Mouse (Mus musculus) kidney, adult 11 months (tissue): ENCODE data around the gene Hes7.
A peak's percentile ranks its signal among the peaks of the same experiment; 100 is the strongest.

Experiments used
- DNase-seq: peaks from one replicate; pipeline ENCODE4 v3.0.0; 2022

Gene Hes7

DNA sequence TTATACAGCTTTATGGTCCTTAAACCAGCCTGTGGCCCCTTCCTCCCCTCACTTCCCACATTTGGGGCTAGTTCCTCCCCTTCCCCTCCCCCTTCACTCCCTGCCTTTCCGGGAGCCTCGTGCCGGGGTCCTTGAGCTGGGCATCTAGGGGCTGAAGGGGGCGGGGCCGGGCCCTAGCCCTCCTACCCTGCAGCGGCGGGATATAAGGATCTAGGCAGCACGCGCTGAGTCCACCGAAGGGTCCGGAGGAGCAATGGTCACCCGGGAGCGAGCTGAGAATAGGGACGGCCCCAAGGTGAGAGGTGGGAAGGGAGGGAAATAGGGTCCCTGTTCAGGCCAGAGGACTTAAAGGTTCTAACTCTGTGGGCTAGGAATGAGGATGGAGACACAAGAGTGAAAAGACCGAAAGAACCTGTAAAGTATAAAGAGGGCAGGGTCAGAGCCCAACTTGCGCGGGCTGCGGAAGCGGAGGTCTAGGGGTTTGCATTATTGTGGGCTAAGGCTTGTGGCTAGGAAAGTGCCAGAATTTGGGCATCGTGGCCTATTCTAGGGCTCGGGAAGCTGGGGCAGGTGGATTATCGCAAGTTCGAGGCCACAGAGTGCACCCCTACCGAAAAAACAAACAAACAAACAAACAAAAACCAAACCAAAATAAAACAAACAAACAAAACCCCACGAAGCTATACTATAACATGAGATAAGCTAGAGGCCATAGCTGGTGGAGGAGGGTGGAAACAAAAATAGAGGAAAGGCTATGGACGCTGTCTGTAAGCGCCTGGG is at the start of gene Hes7:
Gene Hes7, plus strand, starts transcription at position 184 of the 780 bp plus-strand sequence.
- no peak for DNase-seq

DNA sequence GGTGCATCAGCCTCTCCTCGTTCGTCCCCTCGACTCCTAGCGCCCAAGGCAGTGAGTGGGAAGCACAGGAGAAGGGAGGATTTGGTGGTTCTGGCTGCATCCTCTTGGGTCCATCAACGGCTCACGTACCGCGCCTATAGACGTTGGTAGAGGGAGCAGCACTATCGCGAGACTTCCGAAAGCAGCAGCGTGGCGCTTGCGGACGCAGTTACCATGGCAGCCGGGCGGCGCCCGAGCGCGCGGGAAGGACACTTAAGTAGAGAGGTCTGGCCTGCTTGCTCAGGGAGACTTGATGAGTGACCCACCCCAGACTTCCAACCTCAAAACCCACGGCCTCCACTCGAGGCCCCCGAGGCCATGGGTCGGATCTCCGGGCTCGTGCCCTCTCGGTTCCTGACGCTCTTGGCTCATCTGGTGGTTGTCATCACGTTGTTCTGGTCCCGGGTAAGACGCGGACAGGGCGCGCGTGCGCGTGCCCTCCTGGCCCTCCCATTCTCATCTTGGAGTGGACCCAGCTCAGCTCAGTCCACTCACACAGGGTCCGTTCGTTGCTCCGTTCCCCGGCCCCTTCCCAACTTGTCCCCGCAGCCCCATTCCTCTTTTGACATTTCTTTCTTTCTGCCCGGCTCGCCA is 49.5 kb upstream of the Hes7 start, which contains the start of gene Tmem107:
Gene Tmem107, plus strand, starts transcription at position 217 of the 633 bp plus-strand sequence.
- DNase-seq: peak; percentile 95

DNA sequence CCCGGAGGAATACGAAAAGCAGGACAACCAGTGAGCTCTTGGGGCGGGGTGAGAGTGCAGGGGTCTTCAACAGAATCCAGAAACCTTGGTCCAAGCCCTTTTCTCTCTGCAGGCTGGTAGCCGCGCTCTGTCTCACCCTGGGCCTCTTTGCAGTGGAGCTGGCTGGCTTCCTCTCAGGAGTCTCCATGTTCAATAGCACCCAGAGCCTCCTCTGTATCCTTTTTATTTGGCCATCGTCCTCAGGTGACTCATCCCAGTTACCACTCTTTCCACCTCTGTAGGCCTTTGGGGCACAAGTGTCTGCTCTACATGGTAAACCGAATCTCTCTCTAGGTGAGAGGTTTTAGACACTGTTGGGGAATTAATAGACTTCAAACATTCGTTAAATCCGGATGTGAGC is 48.9 kb upstream of the Hes7 start:
- no peak for DNase-seq

DNA sequence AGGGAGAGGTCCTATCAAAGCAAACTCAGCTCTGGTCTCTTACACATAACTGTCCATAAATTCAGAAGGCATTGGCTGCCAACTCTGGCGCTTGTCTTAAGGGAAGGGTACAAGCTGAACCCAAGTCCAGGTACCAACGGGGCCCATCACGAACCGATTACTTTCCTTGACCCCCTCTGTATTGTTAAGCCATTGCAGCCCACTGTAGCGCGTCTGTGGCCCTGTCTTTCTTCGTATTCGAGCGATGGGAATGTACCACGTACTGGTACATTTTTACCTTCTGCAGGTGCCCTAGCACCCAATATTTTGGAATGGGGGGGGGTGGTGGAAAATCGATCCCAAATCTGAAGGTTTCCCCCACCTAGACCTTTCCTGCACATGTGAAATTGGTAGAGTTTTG is 48.0 kb upstream of the Hes7 start:
- DNase-seq: no peak

DNA sequence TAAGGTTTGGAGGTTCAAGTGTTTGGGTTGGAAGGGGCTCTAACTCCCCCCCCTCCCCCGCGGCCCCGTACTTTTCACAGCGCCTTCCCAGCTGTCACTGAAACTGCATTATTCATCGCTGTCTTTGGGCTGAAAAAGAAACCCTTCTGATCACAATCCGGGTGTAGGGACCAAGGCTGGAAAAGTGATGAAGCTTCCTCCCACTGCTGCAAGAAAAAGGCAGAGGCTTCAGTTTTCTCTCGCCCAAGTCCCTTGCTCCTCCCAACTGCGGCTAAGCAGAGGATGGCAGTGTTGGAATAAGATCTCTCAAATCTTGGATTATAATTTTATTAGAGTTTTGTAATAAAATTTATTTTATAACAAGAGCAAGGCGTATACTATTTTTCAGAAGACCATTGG is 47.5 kb upstream of the Hes7 start:
- no peak for DNase-seq

DNA sequence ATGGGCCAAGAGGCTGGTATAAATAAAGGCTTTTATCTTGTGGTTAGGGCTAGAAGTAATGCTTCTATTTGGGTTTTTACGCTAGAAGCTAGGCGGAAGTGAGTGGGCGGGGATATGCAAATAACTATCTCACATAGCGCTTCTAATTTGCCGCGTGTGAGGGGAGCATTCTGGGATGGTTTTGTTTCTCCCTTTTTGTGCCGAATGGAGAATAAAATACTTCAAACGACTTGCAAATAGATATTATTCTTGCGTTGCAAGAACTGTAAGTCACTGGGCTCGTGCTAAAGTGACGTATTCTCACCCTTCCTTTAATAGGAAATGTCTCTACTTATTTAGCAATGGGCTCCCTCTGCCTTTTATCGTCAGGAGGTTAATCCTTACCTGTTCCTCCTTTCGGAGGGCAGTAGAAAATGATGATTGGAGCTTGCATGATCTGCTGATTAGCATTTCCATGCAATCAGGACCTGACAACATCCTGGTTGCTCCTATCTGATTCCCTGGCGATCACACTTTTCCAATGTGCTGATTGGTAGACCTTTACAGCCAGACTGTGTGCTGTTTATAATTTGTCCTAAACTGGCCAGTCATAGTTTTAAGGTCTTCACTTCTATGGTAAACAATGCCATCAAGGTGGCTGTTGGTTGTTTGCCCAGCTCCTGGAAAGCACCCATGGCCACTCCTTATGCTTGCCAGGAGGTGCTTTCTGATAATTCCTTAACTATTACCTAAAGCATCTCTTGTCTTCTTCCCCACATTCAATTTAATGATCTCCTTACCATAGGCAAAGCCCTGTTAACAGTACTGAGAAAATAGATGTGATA is 46.9 kb upstream of the Hes7 start:
- peak; percentile 88 for DNase-seq

DNA sequence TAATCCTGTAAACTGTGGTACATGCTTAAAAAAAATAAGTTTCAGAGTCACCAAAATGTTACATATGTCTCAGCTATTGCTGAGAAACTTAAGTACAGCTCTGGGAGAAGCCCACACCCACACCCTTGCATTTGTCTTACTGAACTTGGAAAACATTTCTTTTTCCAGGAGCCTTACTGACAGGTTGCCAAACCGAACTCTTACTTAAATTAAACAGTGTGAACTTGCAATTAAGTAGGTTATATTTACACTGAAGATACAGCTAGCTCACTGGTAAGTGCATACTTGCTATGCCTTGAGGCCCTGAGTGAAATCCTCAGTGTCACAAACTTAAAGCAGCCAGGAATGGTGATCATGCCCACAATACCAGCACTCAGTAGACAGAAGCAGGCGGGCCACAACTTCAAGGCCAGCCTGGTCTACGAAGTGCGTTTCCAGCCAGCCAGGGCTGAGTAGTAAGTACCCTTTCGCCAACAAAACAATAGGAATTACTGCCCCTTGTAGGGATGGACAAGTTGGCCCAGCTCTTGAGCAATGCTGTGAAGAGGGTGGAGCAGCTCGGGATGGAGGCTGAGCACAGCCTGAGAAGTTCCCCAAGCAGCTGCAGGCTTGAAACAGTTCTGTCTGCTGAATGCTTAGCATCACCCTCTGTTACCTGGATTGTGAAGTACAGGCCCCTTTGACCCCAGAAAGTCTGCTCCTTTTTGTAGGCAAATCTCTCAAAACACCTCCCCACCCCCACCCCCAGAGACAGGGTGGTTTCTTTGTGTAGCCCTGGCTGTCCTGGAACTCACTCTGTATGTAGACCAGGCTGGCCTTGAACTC is 46.0 kb upstream of the Hes7 start:
- no peak for DNase-seq

DNA sequence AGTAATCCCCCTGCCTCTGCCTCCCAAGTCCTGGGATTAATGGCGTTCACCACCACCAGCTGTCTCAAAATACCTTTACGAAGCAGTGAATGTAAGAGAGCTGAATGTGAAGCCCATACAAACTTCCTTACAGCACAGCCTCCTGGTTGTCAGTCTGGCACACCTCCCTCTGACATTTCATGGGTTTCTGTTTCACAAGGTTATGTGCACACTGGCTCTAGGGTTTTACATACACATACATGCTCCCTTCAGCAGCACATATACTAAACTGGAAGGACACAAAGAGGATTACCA is 45.5 kb upstream of the Hes7 start:
- no peak for DNase-seq

DNA sequence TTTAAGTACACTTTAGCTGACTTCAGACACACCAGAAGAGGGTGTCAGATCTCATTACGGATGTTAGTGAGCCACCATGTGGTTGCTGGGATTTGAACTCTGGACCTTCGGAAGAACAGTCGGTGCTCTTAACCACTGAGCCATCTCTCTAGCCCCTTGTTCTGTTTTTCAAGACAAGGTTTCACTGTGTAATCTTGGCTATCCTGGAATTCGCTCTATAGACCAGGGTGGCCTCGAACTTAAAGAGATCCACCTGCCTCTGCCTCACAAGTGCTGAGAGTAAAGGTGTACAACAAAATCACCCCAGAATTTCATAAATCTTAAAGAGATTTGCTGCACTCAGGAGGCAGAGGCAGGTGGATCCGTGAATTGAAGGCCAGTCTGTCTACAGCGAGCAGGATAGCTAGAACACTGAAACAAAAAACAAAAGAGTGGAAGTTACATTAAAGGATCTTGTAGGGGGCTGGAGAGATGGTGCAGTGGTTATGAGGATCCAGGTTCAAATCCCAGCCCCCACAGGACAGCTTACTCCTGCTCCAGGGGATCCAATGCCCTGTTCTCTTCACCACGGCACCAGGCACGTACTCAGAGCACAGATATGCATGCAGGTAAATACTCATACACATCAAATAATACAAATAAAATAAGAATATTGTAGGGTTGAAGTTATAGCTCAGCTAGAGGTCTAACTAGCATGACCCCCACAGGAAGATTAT is 44.3 kb upstream of the Hes7 start:
- no peak for DNase-seq

DNA sequence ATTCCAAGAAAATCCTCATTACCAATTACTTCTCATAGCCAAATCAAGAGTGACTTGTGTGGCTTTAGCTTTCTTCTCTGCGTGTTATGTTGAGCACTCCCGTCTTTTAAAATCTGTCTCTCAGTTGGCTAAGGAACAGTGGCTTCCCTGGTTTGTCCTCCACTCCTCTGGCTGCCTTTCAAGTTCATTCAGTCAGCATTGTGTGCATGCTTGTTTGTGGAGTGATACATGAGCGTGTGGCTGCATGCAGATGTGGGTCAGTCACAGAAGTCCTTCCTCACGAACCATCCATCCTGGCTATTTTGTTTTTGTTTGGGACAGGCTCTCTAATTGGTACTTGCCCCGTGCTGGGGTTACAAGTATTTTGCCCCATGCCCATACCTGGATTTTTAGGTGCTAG is 43.6 kb upstream of the Hes7 start:
- no peak for DNase-seq

DNA sequence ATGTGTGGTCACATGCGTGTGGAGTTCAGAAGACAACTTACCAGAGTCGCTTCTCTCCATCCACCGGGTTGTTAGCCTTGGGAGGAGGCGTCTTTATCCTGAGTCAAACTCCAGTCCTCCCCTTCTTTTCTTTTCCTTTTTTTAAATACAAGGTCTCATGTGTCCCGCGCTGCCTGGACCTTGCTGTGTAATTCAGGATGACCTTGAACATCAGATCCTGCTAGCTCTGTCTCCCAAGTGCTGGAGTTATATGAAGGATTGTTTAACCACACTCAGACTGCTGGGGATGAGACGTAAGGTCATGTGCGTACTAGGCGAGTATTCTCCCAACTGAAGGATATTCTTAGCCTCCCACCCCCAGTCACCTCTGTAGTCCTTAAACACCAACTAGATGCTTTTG is 42.9 kb upstream of the Hes7 start:
- DNase-seq: no peak

DNA sequence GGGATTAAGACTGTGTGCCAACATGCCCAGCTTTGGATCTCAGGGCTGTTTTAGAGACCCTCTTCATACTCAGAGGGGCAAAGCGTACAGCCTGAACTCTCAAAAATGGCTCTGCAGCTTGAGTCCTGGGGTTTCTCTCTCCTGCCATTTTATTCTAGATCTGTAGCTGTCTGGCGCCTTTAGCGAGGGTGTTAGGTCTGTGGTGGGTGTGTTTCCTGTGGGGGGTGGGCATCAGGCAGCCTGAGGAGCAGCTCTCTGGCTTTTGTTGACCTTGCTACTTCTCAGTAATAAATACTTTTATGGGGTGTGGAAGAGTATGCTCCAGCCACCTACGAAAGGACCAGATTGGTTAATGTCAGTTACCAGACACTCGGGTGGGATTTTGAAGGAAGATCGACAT is 42.2 kb upstream of the Hes7 start:
- no peak for DNase-seq

DNA sequence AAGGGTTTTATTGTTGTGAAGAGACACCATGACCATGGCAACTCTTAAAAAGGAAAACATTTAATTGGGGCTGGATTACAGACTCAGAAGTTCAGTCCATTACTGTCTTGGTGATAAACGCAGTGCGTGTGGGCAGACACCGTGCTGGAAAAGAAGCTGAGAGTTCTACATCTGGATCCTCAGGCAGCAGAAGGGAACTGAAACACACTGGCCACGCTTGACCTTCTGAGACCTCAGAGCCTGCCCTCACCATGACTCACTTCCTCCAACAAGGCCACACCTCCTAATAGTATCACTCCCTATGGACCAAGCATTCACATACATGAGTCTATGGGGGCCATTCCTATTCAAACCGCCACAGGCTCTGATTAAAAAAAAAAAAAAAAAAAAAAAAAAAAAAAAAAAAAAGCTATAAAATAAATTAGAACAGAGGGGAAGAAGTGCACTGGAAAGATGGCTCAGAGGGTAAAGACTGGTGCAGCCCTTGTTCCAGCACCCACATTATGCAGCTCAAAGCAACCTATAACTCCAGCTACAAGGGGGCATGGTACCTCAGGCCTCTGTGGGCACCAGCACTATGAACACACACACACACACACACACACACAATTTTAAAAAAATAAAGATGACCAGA is 41.3 kb upstream of the Hes7 start:
- DNase-seq: peak; percentile 9

DNA sequence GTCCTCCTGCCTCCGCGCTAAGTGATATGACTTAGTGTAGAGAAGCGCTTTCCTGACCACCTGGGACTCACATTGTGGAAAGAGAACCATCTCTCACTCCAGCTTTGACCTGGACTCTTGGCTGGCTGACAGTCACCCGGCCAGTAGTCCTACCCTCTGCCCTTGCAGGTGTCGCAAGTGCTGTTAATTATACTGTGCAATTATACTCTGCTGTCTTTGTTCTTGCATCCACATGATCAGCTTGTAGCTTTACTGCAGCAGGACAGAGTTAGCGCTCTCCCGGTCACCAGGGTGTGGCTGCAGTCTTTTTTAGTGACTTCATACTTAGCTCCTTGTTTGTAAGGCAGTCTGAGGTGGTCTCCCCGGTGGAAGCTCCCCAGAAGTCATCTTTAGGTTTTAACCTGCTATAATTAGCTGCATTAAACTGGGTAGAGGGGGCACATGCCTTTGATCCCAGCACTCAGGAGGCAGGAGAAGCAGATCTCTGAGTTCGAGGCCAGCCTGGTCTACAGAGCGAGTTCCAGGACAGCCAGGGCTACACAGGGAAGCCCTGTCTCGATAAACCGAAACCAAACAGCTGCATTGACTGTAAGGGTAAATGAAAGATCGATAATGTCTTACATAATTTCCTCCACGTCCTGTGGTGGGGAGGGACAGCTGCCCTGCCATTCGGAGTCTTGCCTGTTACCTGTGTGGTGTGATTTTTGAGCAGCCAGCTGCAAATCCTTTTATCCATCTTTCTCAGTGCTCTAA is 39.9 kb upstream of the Hes7 start:
- DNase-seq: peak; percentile 18

DNA sequence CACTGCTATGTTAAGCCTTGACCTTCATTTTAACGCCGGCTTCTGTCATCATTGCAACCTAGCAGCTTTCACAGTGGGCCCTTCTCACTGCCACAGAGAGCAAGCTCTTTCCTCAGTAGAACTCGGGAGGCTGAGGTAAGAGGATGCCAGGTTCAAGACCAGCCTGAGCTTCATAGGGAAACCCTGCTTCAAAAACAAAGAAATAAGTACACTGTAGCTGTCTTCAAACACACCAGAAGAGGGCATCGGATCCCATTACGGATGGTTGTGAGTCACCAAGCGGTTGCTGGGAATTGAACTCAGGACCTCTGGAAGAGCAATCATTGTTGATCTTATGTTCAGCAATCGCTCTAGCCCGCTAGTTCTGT is 39.4 kb upstream of the Hes7 start:
- DNase-seq: no peak

DNA sequence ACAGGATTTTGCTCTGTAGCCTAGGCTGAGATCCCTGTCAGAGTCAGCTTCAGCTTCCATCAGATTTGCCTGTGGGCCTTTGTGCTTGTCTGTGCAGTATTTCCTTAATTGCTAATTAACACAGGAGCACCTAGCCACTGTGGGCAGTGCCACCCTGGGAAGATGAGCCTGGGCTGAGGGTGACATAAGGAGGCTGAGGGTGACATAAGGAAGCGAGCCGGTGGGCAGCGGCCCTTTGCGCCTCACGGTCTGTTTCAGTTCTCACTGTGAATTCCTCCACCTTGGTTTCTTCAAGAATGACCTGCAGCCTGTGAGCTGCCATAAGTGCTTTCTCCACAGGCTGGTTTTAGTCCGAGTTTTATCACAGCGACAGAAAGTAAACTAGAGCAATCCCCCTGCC is 38.6 kb upstream of the Hes7 start:
- no peak for DNase-seq

DNA sequence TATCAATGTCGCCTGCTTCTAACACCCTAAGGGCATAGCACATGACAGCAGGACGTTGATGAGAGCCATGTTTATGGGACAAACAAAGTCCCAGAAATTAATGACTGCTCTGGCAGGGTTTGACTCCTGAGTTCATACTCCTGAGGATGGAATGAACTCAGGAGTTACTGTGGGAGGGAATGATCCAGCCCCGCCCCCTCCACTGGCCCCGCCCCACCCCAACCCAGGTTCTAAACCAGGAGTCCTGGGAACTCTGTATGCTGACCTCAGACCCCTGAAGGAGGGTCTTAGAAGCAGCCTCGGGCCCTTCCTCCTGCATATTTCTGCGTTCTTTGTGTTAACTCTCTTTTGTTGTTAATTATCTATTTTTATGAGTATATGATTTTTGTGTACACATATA is 34.6 kb upstream of the Hes7 start:
- no peak for DNase-seq

DNA sequence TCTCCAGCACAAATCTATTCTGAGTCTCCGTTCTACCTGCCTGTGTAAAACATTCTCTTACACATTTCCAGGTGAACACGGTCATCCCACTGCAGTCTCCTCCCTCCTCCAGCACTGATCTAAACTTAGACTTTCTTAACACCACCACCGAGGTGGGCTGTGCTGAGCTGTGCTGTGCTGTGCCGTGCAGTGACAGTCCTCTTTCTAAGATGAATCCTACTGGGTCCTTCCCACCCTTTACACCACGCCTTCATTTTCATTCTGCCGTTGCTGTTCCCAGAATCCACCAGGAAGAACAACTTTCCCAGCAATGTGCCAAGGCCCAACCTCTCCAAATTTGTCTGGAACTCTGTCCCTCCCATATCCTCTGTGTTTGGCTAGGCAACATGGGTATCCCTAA is 33.8 kb upstream of the Hes7 start:
- no peak for DNase-seq

DNA sequence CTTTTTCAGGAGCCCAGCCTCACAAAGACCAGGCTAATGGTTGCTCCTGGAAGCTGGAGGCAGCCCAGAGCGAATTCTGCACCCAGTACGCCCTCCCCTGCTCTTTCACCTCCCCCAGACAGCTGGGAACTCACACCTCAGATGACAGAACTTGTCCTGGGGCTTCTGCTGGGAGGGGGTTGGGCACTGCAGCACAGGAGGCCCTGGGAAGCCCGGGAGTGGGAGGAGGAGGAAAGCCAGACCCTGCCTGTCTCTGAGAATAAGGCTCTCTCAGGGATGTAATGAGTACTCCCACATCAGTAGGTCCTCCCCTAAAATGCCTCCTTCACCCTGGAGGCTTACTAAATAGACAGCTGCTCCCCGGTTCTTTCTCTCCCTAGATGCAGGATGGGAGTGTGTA is 33.1 kb upstream of the Hes7 start:
- no peak for DNase-seq

DNA sequence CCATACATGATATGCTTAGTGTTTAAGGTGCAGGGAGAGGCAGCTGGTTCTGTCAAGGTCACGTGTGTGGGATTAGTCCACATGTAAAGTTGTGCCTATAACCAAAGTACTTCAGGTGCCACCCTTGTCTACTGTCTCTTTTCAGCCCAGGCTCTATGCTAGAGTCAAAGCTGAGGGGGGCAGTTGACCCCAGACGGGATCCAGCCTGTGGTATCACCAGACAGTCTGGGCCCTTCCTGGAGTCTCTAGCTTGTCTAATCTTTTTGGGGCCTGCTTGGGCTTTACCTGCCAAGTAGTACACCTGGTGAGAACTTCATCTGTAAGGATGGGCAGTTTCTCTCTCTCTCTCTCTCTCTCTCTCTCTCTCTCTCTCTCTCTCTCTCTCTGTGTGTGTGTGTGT is 32.6 kb upstream of the Hes7 start:
- DNase-seq: peak; percentile 10
